Mouse (Mus musculus): ENCODE measurements around the gene Kdm8.

DNA sequence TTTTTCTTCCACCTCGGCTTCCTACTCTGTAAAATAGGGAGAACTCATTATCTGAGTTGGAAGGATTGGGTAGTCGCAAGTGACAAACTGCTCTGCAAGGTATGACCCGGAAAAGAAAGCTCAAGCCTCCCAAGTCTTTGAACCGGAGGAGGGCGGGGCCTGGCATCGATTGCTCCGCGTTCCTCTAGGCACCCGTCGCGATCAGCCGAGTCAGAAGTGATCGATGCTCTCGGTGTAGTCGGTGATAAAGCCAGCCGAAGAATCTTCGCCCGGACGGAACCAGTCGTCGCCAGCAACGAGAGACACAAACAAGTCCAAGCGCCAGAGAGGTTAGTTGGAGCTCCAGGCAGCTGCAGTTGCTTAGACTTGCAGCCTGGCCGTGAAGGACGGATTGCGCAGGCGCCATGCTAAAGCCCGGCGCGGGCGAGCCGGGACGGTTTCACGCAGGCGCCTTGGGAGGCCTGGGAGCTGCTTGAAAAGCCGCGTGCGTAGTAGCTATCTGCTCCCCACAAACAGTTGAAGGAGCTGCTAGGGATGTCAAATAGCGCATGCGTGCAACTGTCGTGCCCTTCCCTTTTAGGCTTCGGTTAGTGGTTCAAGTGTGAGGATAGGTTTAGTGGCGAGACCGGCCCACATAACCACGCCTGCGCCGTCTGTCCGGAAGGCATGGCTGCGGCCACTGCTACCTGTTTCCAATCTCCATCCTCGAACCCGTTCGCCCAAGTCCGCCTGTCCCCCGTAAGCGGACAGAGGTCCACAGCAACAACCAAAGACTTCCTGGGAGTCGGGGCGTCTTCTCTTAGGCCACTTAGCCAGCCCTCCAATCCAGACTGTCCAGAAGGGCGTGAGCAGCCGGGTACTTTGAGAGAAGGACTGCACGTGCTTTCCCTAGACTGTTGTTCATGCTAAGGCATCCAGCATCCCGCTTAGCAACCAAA lies at the start of gene Kdm8:
- no peak for TF ChIP-seq CTCF (IDR thresholded peaks at IDR 0.05; ENCODE audit: borderline replicate concordance, insufficient read depth, low read length)
- TF ChIP-seq POLR2A (IDR thresholded peaks at IDR 0.05; ENCODE audit: low read depth, low read length), result peak; percentile 82

Measured in embryonic fibroblast, embryonic 13.5 days (primary cell).